Mouse (Mus musculus) liver, embryonic 15.5 days (tissue): ENCODE data around the gene Stt3b. TPM values are rescaled to one million over a fixed set of nuclear protein-coding genes. Genes with fewer than 3 reads are reported as not detected.
A peak's percentile ranks its signal among the peaks of the same experiment; 100 is the strongest.

Experiments used
- ATAC-seq: fragments of 200-750 bp; cut with Nextera tagmentation; 2 replicates; pipeline ENCODE4 v1.8.0; 2017; ENCODE audit warnings: moderate number of reproducible peaks, mild to moderate bottlenecking, moderate library complexity; ENCODE audit not compliant: insufficient read depth
- H3K27ac ChIP-seq: fragments of 300-500 bp; sonication (generic); replicated peaks from 2 replicates; pipeline ENCODE4 v1.5.1; 2015; ENCODE audit warnings: mild to moderate bottlenecking, inconsistent platforms
- H3K27me3 ChIP-seq: fragments of 300-500 bp; sonication (generic); 2 replicates; pipeline ENCODE4 v1.6.1; 2015; ENCODE audit warnings: mild to moderate bottlenecking, inconsistent platforms
- H3K36me3 ChIP-seq: fragments of 300-500 bp; sonication (generic); replicated peaks from 2 replicates; pipeline ENCODE4 v1.6.1; 2015; ENCODE audit warnings: moderate library complexity, mild to moderate bottlenecking, inconsistent platforms
- H3K4me1 ChIP-seq: fragments of 300-500 bp; sonication (generic); replicated peaks from 2 replicates; pipeline ENCODE4 v1.6.1; 2015; ENCODE audit warnings: inconsistent platforms
- H3K4me2 ChIP-seq: fragments of 300-500 bp; sonication (generic); 2 replicates; pipeline ENCODE4 v1.6.1; 2015; ENCODE audit warnings: moderate library complexity, mild to moderate bottlenecking, inconsistent platforms
- H3K4me3 ChIP-seq: fragments of 300-500 bp; sonication (generic); replicated peaks from 2 replicates; pipeline ENCODE4 v1.5.1; 2015; ENCODE audit warnings: mild to moderate bottlenecking, inconsistent platforms
- H3K9ac ChIP-seq: fragments of 300-500 bp; sonication (generic); 2 replicates; pipeline ENCODE4 v1.6.1; 2015; ENCODE audit warnings: moderate library complexity, mild to moderate bottlenecking, inconsistent platforms
- H3K9me3 ChIP-seq: fragments of 300-500 bp; sonication (generic); replicated peaks from 2 replicates; pipeline ENCODE4 v1.6.1; 2016; ENCODE audit warnings: inconsistent platforms
- WGBS: fragments of 180-500 bp; shearing (Covaris S2); methylation state at CpG from one replicate; pipeline ENCODE4 v1.1.7; 2015; ENCODE audit warnings: mixed read lengths; ENCODE audit not compliant: insufficient replicate concordance; 5-methylcytosine and 5-hydroxymethylcytosine counted together
- polyA plus RNA-seq: library from polyadenylated mRNA; unstranded; fragments of >200 nt; fragmentation: Nextera tagmentation; extraction: Ambion mirVana; gene quantifications from 2 replicates; pipeline ENCODE4 v1.2.1, GENCODE M21; 2015

Stt3b gene
- polyA plus RNA-seq, 1 experiment from 2014 or later: 61.0 TPM

DNA sequence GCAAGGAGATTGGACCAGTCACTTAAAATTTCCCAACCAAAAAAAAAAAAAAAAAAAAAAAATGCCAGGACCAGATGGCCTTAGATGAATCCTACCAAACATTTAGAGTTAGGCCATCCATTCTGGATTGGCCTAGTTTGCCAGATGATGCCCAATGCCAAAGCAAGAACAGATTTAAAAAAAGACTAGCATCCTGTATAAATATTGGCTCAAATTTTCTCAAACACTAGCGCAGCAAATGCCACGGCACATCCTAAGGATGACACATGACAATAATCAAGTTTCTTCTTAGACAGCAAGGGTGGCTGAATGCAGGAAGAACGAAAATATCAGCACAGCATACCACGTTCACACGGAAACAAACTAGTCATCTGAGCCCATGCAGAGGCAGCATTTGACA is 76.5 kb downstream of the Stt3b start:
- 70% methylated on average over 5 of the region's 5 CpGs for WGBS
- Histone ChIP-seq H3K27me3 (no peaks in the 10 kb centered on the region), H3K27ac (no peak overlapping the region), H3K4me2 (no peak overlapping the region), H3K9me3 (no peaks in the 10 kb centered on the region), H3K4me3 (no peak overlapping the region), H3K9ac (no peak overlapping the region), H3K4me1 (no peaks in the 10 kb centered on the region), H3K36me3 (peaks cover 2% of the 10 kb centered on the region; the same call in 1 of the 2 replicates)
- ATAC-seq: no peak

DNA sequence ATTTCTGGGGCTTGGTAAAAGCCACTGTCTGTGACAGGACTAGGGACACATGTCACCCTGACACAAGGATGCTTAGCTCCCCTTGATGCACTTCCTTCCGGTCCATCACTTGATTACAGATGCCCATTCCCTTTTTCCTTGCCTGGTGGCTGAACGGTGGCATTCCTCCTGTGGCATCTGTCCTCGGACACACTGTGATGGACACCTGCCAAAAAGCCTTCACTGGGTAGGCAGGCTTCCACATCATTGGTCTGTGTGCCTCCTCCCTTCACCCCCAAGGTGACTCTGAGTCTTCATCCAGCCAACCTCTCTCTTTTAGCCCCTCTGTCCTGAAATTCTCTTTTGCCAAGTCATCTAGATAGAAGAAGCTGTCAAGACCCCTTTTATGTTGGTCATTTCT is 78.7 kb downstream of the Stt3b start:
- Histone ChIP-seq H3K27ac (no peak overlapping the region), H3K9me3 (no peaks in the 10 kb centered on the region), H3K27me3 (no peaks in the 10 kb centered on the region), H3K4me3 (no peak overlapping the region), H3K36me3 (no peaks in the 10 kb centered on the region), H3K9ac (no peak overlapping the region), H3K4me1 (no peaks in the 10 kb centered on the region), H3K4me2 (no peak overlapping the region)
- ATAC-seq: no peak
- 81% methylated on average over 3 of the region's 3 CpGs for WGBS

DNA sequence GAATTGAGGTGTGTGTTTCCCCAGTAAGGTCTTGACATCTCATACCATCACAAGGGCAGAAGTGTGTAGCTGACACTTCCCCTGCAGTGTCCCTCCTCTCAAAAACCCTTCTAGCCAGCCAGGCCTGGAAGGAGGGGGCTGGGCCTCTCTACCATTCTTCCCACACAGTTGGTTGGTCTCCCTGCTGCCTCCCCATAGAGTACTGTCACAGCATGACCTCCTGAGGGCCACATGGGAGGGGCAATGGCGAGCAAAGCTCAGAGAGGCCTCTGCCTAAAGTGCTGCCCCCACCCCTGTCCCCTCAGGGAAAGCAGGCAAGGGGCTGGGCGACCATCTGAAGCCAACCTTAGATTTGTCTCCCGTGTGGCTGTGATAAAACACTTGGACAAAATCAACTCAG is 80.1 kb downstream of the Stt3b start:
- Histone ChIP-seq H3K27me3 (no peaks in the 10 kb centered on the region), H3K4me1 (no peaks in the 10 kb centered on the region), H3K9ac (no peak overlapping the region), H3K9me3 (no peaks in the 10 kb centered on the region), H3K4me2 (no peak overlapping the region), H3K27ac (no peak overlapping the region), H3K36me3 (no peaks in the 10 kb centered on the region), H3K4me3 (no peak overlapping the region)
- 53% methylated on average over 3 of the region's 3 CpGs for WGBS
- no peak for ATAC-seq

DNA sequence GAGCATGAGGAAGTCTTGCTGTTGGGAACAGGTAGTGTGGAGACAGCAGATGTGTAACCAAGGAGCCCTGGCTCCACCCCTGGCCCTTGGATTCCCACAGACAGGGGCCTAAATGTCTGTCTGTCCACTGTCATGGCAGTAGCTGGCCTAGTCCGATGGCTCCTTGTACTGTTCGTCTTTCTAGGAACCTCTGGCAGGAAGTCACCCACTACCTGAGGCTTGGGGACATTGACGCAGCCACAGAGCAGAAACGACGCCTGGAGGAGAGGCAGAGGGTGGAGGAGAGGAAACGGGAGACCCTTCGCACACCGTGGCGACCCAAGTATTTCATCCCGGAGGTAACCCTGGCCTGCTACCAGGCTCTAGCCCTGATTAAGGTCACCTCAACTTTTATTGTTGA is 80.5 kb downstream of the Stt3b start:
- no peaks in the 10 kb centered on the region for H3K27me3 ChIP-seq
- H3K4me1 ChIP-seq: no peaks in the 10 kb centered on the region
- no peak overlapping the region for H3K9ac ChIP-seq
- H3K4me2 ChIP-seq: no peak overlapping the region
- H3K27ac ChIP-seq: no peak overlapping the region
- no peaks in the 10 kb centered on the region for H3K9me3 ChIP-seq
- WGBS: 72% methylated on average over 10 of the region's 10 CpGs
- H3K4me3 ChIP-seq: no peak overlapping the region
- ATAC-seq: no peak
- no peaks in the 10 kb centered on the region for H3K36me3 ChIP-seq

GRCm38 (mm10) chr9:115229145-115229544 is 81.1 kb downstream of the Stt3b start:
- no peaks in the 10 kb centered on the region for H3K4me1 ChIP-seq
- 42% methylated on average over 4 of the region's 4 CpGs for WGBS
- no peaks in the 10 kb centered on the region for H3K27me3 ChIP-seq
- no peaks in the 10 kb centered on the region for H3K36me3 ChIP-seq
- H3K4me2 ChIP-seq: no peak overlapping the region
- no peak overlapping the region for H3K27ac ChIP-seq
- H3K9ac ChIP-seq: no peak overlapping the region
- no peak overlapping the region for H3K4me3 ChIP-seq
- H3K9me3 ChIP-seq: no peaks in the 10 kb centered on the region
- ATAC-seq: no peak

GRCm38 (mm10) chr9:115224744-115225354 is 85.4 kb downstream of the Stt3b start:
- whole genome bisulfite sequencing: 75% methylated on average over 7 of the region's 7 CpGs
- H3K9ac ChIP-seq: no peak overlapping the region

DNA sequence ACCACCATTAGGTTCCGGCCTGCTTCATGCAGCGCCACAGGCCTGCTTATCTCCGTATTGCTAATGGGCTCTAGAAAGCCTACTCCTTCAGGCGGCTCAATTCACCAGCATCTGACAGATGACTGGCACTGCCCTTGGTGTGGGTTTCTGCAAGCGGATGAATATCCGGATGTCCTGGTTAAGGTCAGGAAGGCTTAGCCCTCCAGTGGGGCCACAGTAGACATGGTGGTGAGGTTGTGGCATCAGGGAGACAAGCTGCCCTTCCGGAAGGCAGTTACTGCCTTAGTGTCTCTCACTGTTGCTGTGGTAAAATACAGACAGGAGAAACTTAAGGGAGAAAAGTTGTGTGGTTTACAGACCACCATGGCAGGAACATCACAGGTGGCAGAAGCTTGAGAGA is 89.0 kb downstream of the Stt3b start:
- no peak for ATAC-seq
- 71% methylated on average over 7 of the region's 7 CpGs for WGBS
- Histone ChIP-seq H3K9me3 (no peaks in the 10 kb centered on the region), H3K4me3 (no peak overlapping the region), H3K9ac (no peak overlapping the region), H3K4me2 (no peak overlapping the region), H3K36me3 (no peaks in the 10 kb centered on the region), H3K4me1 (peaks cover 20% of the 10 kb centered on the region), H3K27me3 (no peaks in the 10 kb centered on the region), H3K27ac (no peak overlapping the region)

More at GRCm38 (mm10) chr9:115224744-115225354, 85.4 kb downstream of the Stt3b start:
- H3K4me1 ChIP-seq: 0 out of 2 replicates have a peak, but pooled peaks cover 3% of the 10 kb centered on the region
- H3K27ac ChIP-seq: no peak overlapping the region
- no peaks in the 10 kb centered on the region for H3K27me3 ChIP-seq
- H3K36me3 ChIP-seq: no peaks in the 10 kb centered on the region
- H3K9me3 ChIP-seq: no peaks in the 10 kb centered on the region
- no peak overlapping the region for H3K4me3 ChIP-seq
- no peak for ATAC-seq
- H3K4me2 ChIP-seq: no peak overlapping the region

- Histone ChIP-seq H3K9me3 (no peaks in the 10 kb centered on the region), H3K4me2 (no peak overlapping the region), H3K4me1 (peaks cover 27% of the 10 kb centered on the region), H3K36me3 (no peaks in the 10 kb centered on the region), H3K9ac (no peak overlapping the region), H3K4me3 (no peak overlapping the region), H3K27ac (no peak overlapping the region), H3K27me3 (no peaks in the 10 kb centered on the region)
- no peak for ATAC-seq
- WGBS: 68% methylated on average over 7 of the region's 7 CpGs
These were observed 89.8 kb downstream of the Stt3b start for GRCm38 (mm10) chr9:115220466-115220865.

- ATAC-seq: no peak
- 39% methylated on average over 9 of the region's 9 CpGs for WGBS
- H3K4me2 ChIP-seq: no peak overlapping the region
These were observed 92.2 kb downstream of the Stt3b start for GRCm38 (mm10) chr9:115217984-115218383.

GRCm38 (mm10) chr9:115215830-115216701 is 94.2 kb downstream of the Stt3b start:
- WGBS: 33% methylated on average over 21 of the region's 21 CpGs
- Histone ChIP-seq H3K4me1 (peaks cover 35% of the 10 kb centered on the region), H3K4me2 (no peak overlapping the region; the same call in 1 of the 2 replicates), H3K27me3 (no peaks in the 10 kb centered on the region), H3K36me3 (no peaks in the 10 kb centered on the region), H3K27ac (no peak overlapping the region), H3K4me3 (no peak overlapping the region), H3K9ac (no peak overlapping the region), H3K9me3 (no peaks in the 10 kb centered on the region)
- ATAC-seq: peak; percentile 54

More at GRCm38 (mm10) chr9:115217984-115218383, 92.2 kb downstream of the Stt3b start:
- H3K4me3 ChIP-seq: no peak overlapping the region
- no peaks in the 10 kb centered on the region for H3K9me3 ChIP-seq
- H3K27ac ChIP-seq: no peak overlapping the region
- H3K36me3 ChIP-seq: no peaks in the 10 kb centered on the region
- H3K27me3 ChIP-seq: no peaks in the 10 kb centered on the region
- no peak overlapping the region for H3K9ac ChIP-seq
- H3K4me1 ChIP-seq: peaks cover 35% of the 10 kb centered on the region
